ENCODE assay signal across 8 mouse cellular contexts in genomic region chr10:85128453-85128852, GRCm38 (mm10). TPM values are rescaled to one million over a fixed set of nuclear protein-coding genes. Genes with fewer than 3 reads are reported as not detected.
DNase-seq lines count a peak whose midpoint lies in the region; ATAC-seq lines count a peak whose summit lies in the region.

No protein-coding gene starts in this region.

- ATAC-seq in heart, embryonic 14.5 days (ENCODE audit: insufficient number of reproducible peaks, insufficient read depth, low FRiP score, low read depth) = no peak
- no peak for ATAC-seq in stomach, embryonic 15.5 days (ENCODE audit: insufficient read depth, low FRiP score, low read depth)

- peaks cover 13% of the 10 kb centered on the region for H3K36me3 ChIP-seq in heart, embryonic 14.5 days (ENCODE audit: control insufficient read depth, insufficient read depth, low read length)
- H3K36me3 ChIP-seq in megakaryocyte, embryonic 14.5 days (replicated peaks; ENCODE audit: low read length) = peaks cover 56% of the 10 kb centered on the region
- 0 out of 2 replicates have a peak, but pooled peaks cover 4% of the 10 kb centered on the region for H3K36me3 ChIP-seq in stomach, embryonic 15.5 days

- no peaks in the 10 kb centered on the region for H3K9me3 ChIP-seq in heart, embryonic 14.5 days (ENCODE audit: control insufficient read depth, low read length)
- H3K9me3 ChIP-seq in megakaryocyte, embryonic 14.5 days = no peaks in the 10 kb centered on the region
- no peaks in the 10 kb centered on the region for H3K9me3 ChIP-seq in stomach, embryonic 15.5 days

- no peak overlapping the region for H3K27ac ChIP-seq in heart, embryonic 14.5 days (replicated peaks in 1 of 2; ENCODE audit: control insufficient read depth in 1 of 2, insufficient read depth in 1 of 2, low read depth in 2 of 2, low read length in 2 of 2)
- H3K27ac ChIP-seq in stomach, embryonic 15.5 days = no peak overlapping the region

- 15% methylated on average over 7 of the region's 7 CpGs for WGBS in heart, embryonic 14.5 days
- WGBS in stomach, embryonic 15.5 days = 16% methylated on average over 7 of the region's 7 CpGs

- peaks cover 0 to 10% of the 10 kb centered on the region in 2 experiments; a peak in 2 of 4 replicates for H3K4me1 ChIP-seq in heart, embryonic 14.5 days (ENCODE audit: control insufficient read depth in 2 of 2, insufficient read depth in 2 of 2, low read length in 2 of 2)
- peaks cover 48% of the 10 kb centered on the region for H3K4me1 ChIP-seq in megakaryocyte, embryonic 14.5 days
- peaks cover 4% of the 10 kb centered on the region for H3K4me1 ChIP-seq in stomach, embryonic 15.5 days

- peak overlapping the region in 1 of 2 experiments; percentile 64; a peak in 3 of 4 replicates for H3K4me3 ChIP-seq in heart, embryonic 14.5 days (ENCODE audit: control insufficient read depth in 1 of 2, insufficient read depth in 1 of 2, low read depth in 1 of 2, low read length in 2 of 2)
- peak overlapping the region; percentile 94 for H3K4me3 ChIP-seq in megakaryocyte, embryonic 14.5 days (replicated peaks)
- H3K4me3 ChIP-seq in stomach, embryonic 15.5 days (replicated peaks) = peak overlapping the region; percentile 59

- H3K27me3 ChIP-seq in heart, embryonic 14.5 days (ENCODE audit: control insufficient read depth, insufficient read depth, low read length) = no peaks in the 10 kb centered on the region
- no peaks in the 10 kb centered on the region for H3K27me3 ChIP-seq in megakaryocyte, embryonic 14.5 days (replicated peaks)
- no peaks in the 10 kb centered on the region for H3K27me3 ChIP-seq in stomach, embryonic 15.5 days (replicated peaks)

- peak overlapping the region; percentile 80 for H3K4me2 ChIP-seq in heart, embryonic 14.5 days (ENCODE audit: low read length)
- peak overlapping the region; percentile 70 for H3K4me2 ChIP-seq in stomach, embryonic 15.5 days

- DNase-seq in adrenal gland, adult (ENCODE audit: inconsistent age in 2 of 2, low spot score in 1 of 2) = peak; percentile 21 to 64
- no peak for DNase-seq in adrenal gland, adult 8-10 months
- DNase-seq in T-cell, adult 2 months (ENCODE audit: low spot score) = peak; percentile 25
- peak; percentile 46 for DNase-seq in kidney, postnatal 14 days
- DNase-seq in layer of hippocampus, postnatal 14 days (ENCODE audit: low spot score in 2 of 2) = no peak

- 0 out of 2 replicates have a peak overlapping the region, but pooled peaks have one; percentile 38 for H3K9ac ChIP-seq in heart, embryonic 14.5 days (ENCODE audit: low read length)
- no peak overlapping the region for H3K9ac ChIP-seq in stomach, embryonic 15.5 days

RNA-seq across cellular contexts. Expression of gene Mterf2, which starts 0.6 kb away (rescaled TPM):
- 10 to 100 TPM in 2 of 4 experiments, 1 to 10 TPM in 2; 5.7 to 15.3 (median 8.8) TPM for total RNA-seq in adrenal gland, adult 8-10 months (2022)
- polyA plus RNA-seq in heart, embryonic 14.5 days (2014; fragmentation: Nextera tagmentation; extraction: Ambion mirVana) = 13.8 and 16.1 TPM in 2 replicates
- polyA plus RNA-seq in megakaryocyte, embryonic 14.5 days (2012; ENCODE audit: insufficient read depth, low replicate concordance) = 0.46 TPM in 1 of 2 replicates, not detected in the other
- polyA plus RNA-seq in stomach, embryonic 15.5 days (2015; fragmentation: Nextera tagmentation; extraction: Ambion mirVana) = 9.8 and 12.9 TPM in 2 replicates
- total RNA-seq in layer of hippocampus, postnatal 14 days (2021) = 10 to 100 TPM; 15.7 to 16.9 TPM

RNA-seq across cellular contexts. Expression of gene Tmem263, which starts 26.0 kb away (rescaled TPM):
- 10 to 100 TPM; 17.5 to 23.4 (median 20.6) TPM for total RNA-seq in adrenal gland, adult 8-10 months (2022)
- 50.1 and 52.9 TPM in 2 replicates for polyA plus RNA-seq in heart, embryonic 14.5 days (2014; fragmentation: Nextera tagmentation; extraction: Ambion mirVana)
- polyA plus RNA-seq in megakaryocyte, embryonic 14.5 days (2012; ENCODE audit: insufficient read depth, low replicate concordance) = 9.4 and 9.7 TPM in 2 replicates
- 73.5 and 75.4 TPM in 2 replicates for polyA plus RNA-seq in stomach, embryonic 15.5 days (2015; fragmentation: Nextera tagmentation; extraction: Ambion mirVana)
- 10 to 100 TPM; 28.6 to 30.8 TPM for total RNA-seq in layer of hippocampus, postnatal 14 days (2021)

RNA-seq across cellular contexts. Expression of gene Fhl4, which starts 26.2 kb away (rescaled TPM):
- total RNA-seq in adrenal gland, adult 8-10 months (2022) = under 1 TPM; 0.70 to 0.78 (median 0.75) TPM
- polyA plus RNA-seq in heart, embryonic 14.5 days (2014; fragmentation: Nextera tagmentation; extraction: Ambion mirVana) = 1.6 and 1.9 TPM in 2 replicates
- not detected in 2 replicates for polyA plus RNA-seq in megakaryocyte, embryonic 14.5 days (2012; ENCODE audit: insufficient read depth, low replicate concordance)
- 0.85 and 0.88 TPM in 2 replicates for polyA plus RNA-seq in stomach, embryonic 15.5 days (2015; fragmentation: Nextera tagmentation; extraction: Ambion mirVana)
- total RNA-seq in layer of hippocampus, postnatal 14 days (2021) = 1 to 10 TPM; 1.0 to 1.2 TPM

RNA-seq across cellular contexts. Expression of gene Cry1, which starts 56.4 kb away (rescaled TPM):
- total RNA-seq in adrenal gland, adult 8-10 months (2022) = 10 to 100 TPM in 2 of 4 experiments, 1 to 10 TPM in 2; 6.5 to 13.4 (median 9.2) TPM
- polyA plus RNA-seq in heart, embryonic 14.5 days (2014; fragmentation: Nextera tagmentation; extraction: Ambion mirVana) = 16.8 and 17.3 TPM in 2 replicates
- 12.2 and 34.3 TPM in 2 replicates for polyA plus RNA-seq in megakaryocyte, embryonic 14.5 days (2012; ENCODE audit: insufficient read depth, low replicate concordance)
- polyA plus RNA-seq in stomach, embryonic 15.5 days (2015; fragmentation: Nextera tagmentation; extraction: Ambion mirVana) = 26.0 and 27.2 TPM in 2 replicates
- total RNA-seq in layer of hippocampus, postnatal 14 days (2021) = 10 to 100 TPM; 11.9 to 12.1 TPM

Comparison
In these comparisons a context has a peak if more than half of its experiments do, and no peak if none do; other contexts are left out.
1. DNase-seq: peak in adrenal gland, adult (2 of 2), T-cell, adult 2 months (single experiment) and kidney, postnatal 14 days (single experiment); none in adrenal gland, adult 8-10 months (single experiment) and layer of hippocampus, postnatal 14 days (0 of 2).